Mouse (Mus musculus) olfactory bulb, adult 2 months (tissue): Measurements from ENCODE around the gene Upp2.

Experiments
- CTCF ChIP-seq: fragments of 200-500 bp; IDR thresholded peaks from 2 replicates; pipeline ENCODE4 v1.5.1; 2012; ENCODE audit warnings: low read depth, mild to moderate bottlenecking, low read length, moderate library complexity; ENCODE audit not compliant: insufficient read depth
- POLR2A ChIP-seq: fragments of 200-500 bp; IDR thresholded peaks from 2 replicates; pipeline ENCODE4 v1.6.1; 2012; ENCODE audit warnings: mild to moderate bottlenecking, low read depth, low read length, moderate library complexity; ENCODE audit not compliant: insufficient read depth

- TF ChIP-seq POLR2A, result no peak
- no peak for TF ChIP-seq CTCF
Observed at GRCm38 (mm10) chr2:58799623-58800022, 232.5 kb downstream of the Upp2 start.
